Mouse (Mus musculus) induced T-regulatory cell, adult 2 months (primary cell): ENCODE data around the gene Stk11.
A peak's percentile ranks its signal among the peaks of the same experiment; 100 is the strongest.

Experiments
- DNase-seq: peaks from one replicate; pipeline ENCODE4 v3.0.0-alpha.2; 2012; ENCODE audit warnings: low read depth

Gene Stk11

GRCm38 (mm10) chr10:80115290-80115943 lies at the start of gene Stk11:
TSS of gene Stk11 (plus strand) at chr10:80115803.
- peak; percentile 100 for DNase-seq

DNA sequence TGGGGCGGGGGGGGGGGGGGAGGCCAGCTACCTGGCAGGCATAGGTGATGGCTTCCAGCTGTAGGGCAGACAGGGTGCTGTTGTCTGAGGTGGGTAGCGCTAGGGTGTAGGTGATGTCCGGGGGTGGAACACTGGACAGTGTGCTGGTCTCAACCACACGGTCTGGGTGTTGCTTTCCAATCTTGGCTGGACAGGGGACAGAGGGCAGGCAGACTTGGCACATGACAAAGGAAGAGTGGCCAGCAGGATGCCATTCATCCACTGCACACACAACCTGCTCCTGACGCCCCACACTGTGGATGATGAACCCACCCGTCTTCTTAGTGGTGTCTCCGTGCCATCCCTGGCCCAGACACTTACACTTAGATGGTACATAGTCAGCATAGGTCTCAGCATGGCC lies 46.4 kb upstream of the Stk11 start:
- no peak for DNase-seq

DNA sequence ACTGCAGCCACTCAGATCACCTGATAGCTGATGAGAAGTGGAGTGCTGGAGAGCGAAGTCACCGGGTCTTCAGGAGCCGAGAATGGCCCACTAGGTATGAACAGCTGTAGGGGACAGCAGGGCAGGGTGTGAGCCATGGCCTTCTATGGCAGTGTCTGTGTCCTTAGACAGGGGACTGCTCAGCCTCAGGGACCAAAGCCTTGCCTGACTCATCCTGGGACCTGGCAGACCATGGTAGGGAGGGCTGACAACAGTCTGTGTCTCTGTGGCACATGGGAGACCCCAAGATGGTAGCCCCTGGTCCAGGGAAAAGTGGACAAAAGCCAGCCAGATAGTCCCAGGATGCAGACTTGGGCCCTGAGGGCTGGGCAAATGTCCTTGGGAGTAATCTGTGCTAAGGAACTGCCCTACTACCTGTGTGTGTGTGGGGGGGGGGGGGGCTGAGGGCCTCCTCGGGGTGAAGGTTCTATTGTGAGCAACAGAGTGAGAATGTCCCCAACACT lies 45.6 kb upstream of the Stk11 start:
- DNase-seq: no peak

GRCm38 (mm10) chr10:80070837-80071515 lies 44.6 kb upstream of the Stk11 start:
- DNase-seq: no peak

DNA sequence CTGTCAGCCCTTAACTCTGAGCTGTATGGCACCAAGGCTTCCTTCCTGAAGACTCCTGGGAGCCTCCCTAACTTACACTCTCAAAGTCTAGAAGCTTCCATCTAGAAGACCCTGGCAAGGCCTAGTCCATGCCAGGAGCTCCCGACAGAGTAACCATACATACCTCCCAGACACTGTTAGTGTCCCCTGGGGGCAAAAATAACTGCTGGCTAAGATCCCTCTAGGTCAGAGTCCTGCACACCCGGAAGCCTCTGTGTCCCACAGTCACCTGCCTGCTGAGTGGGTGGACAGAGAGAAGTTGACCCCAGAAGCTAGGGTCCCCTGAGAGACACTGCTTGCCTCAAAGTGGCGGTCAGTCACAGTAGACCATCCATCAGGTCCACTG lies 44.1 kb upstream of the Stk11 start:
- no peak for DNase-seq

DNA sequence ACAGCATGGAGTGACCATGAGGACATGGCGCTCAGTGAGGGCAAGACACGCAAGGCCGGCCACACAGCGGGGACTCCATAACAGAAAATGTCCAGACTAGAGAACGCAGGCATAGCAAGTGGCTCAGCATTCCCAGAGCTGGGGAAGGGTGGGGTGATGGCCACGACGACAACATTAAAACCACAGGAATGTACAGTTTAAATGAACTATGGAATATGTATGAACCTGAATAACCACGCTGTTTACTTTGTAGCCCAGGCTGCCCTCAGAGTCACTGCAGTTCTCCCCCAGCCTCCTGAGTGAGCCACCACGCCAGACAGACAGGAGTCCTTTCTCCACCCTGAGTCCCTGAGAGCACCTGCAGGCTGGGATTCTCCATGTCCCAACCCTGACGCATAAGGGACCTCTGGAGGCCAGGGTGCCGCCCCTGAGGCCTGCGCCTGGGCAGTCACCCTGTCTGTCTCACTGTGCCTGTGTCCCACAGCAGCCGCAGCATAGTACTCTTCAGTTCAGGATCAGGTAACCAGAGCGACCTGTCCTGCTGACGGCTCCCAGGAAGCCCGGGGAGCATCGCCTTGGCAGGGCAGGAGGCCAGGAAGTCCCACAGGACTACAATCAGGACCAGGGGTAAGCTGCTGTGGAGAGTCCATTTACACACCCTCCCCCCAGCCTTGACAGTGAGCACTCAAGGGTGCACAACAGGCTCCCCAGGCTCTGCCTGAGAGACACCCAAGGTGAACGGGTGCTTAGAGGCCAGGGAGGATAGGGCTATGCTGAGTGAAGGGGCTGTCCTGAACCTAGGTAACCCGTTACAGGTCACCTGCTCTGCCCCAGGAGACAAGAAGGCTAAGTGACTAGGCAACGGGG lies 42.7 kb upstream of the Stk11 start:
- peak; percentile 22 for DNase-seq

DNA sequence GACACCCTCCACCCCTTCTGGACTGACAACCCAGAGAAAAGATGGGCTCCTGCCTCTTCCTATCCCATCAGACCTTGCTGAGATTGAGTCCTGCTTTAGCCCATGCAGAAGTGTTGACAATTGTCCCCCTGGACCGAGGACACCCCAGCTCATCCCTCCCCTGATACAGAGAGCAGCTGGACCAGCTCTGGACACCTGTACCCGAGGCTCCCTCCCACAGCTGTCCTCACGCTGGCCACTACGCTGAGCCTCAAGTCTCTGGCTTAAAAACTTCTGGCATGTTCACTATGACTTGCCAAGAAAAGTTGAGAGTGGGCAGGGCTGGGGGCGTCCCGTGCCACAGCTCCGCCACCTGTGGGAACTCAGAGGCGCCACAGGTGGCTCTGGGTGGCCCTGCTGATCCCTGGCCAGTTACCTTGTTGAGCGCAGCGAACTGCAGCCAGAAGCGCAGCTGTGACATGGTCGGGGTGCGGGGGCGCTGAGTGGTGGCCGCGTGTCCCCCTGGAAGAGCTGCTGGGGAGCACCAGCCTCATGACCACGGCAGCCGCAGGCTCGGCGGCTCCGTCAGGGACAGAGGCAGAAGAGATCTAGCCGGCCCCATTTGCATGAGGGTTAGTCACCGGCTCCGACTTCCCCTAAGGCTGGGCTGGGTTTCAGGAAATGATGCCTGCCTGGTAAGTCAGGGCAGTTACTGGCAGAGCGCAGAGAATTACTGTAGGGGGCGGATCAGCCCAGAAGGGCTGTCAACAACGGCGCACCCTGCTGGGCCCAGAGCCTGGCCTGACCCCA lies 40.6 kb upstream of the Stk11 start:
- DNase-seq: peak; percentile 94

DNA sequence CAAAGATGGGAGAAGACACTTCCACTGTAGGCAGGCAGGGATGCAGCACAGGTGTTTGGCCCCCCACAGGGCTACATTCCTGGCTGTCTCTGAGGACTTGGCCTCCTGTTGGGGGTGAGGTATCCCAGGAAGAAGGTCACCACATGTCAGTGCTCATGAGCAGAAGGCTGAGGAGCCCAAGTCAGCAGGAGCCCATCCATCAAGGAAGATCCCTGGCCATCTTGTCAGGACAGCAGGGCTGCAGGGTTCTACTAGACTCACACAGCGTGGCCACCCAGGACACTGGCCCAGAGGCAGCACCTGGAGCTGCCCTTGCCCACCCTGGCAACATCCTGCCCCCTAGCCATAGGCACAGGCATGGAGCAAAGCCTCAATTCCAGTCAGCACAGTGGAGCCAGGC lies 39.7 kb upstream of the Stk11 start:
- DNase-seq: no peak

DNA sequence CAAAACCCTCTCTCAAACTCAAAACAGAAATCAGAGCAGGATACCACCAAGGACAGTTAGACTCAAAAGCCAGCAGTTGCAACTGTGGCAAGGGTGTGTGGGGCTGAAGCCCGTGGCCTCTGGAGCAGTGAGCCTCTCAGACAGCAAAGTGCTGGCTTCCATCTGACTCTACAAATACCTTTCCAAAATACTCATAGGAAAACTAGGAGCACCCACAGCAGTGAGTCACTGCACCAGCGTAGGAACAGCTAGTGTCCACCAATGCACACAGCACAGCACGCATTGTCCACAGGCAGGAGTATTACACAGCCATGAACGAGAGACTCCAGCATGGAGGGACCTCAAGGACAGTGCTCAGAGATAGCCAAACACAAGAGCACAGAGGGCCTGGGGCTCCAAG lies 39.2 kb upstream of the Stk11 start:
- DNase-seq: no peak

DNA sequence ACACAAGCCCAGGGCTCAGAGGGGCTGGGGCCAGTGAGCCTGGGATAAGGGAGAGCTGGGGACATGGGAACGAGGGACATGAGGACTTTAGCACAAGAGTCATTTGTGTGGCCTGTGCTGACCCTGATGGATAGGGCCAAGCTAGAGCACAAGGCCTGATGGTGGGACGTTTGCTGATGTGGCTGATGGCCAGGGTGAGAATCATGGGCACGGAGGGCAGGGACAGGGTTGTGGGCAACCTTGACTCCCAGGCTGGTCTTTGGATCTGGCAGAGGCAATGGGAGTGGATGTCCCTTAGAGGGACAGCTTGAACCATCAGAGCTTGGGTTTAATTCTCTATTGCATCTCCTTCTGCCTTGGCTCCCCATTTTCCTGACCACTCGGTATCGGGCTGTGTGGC lies 38.3 kb upstream of the Stk11 start:
- no peak for DNase-seq

DNA sequence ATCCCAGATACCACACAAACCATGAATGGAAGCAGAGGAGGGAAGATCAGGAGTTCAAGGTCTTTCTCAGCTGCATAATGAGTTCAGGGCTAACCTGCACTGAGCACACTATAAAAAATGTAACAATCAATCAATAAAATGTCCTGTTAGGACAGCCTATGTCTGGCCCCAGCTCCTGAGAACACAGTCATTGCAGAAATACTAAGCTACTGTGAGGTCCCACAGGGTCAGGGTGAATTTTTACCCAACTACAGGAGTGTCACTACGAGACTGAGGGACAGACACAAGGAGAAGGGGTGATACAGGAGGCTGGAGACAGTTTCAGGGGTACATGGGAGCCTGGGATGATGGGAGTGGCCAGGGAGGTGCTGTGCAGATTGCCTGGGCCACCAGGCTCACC lies 37.2 kb upstream of the Stk11 start:
- DNase-seq: no peak

GRCm38 (mm10) chr10:80080396-80081070 lies 35.1 kb upstream of the Stk11 start:
- no peak for DNase-seq

DNA sequence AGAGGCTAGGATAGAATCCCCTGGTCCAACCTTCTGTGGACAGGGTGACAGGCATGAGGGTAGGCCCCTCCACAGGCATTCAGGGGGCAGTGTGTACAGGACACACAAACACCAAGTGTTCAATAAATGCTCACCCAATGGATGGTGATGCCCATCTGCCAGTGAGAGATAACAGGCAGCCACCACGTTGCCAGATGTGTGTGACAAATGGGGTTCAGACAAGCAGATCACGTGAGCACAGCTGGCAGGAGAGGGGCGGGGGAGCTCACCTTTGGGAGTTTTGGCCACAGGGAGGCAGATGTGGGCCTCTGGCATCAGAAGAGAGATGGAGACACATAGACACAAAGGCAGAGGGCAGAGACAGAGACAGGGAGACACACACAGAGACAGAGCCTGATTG lies 34.5 kb upstream of the Stk11 start:
- DNase-seq: no peak

DNA sequence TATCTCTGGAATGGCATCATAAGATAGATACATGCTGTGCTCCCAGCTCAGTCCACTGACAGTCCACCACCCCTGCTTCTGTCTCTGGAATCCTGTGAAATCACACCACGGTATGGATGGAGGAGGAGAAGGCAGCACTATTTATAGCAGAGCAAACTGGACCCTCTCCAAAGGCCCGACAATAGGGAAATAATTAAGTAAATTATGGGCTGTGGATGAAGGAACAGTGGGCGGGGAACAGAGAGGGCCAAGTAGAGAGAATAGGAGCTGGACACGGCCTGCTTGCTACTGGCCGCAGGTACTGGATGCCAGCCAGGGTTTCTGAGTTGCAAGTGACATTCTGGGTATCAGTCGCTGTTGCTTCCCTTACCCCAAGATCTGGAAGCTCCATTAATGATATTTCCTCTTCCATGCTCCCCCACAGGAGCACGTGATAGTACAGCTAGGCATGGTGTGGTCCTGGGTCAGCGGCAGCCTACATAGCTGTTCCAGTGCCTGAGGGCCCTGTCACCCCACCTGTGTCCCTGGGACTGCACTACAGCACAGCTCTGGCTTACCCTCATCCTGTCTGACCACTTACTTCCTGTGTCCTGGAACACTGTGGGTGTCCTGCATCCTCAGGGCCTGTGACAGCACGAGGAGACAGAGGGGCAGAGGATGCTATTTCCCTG lies 30.7 kb upstream of the Stk11 start:
- DNase-seq: no peak

DNA sequence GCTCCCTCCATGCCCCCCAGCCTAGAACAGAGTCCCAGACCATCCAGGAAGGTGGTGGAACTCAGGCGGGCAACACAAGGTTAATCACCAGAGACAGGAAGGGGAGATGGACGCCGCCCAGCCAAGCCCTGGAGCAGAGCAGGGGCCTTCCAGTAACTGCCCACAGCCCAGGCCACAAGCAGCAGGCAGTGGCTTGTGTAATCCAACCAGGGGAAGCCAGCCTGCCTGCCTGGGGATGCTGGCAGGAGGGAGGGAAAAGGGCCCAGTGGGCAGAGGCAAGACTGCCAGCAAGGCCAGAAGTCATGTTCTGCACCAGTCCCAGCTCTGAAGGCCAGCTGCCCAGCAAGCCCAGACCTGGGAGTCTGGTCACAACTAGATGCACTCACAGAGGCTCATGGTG lies 28.8 kb upstream of the Stk11 start:
- no peak for DNase-seq

DNA sequence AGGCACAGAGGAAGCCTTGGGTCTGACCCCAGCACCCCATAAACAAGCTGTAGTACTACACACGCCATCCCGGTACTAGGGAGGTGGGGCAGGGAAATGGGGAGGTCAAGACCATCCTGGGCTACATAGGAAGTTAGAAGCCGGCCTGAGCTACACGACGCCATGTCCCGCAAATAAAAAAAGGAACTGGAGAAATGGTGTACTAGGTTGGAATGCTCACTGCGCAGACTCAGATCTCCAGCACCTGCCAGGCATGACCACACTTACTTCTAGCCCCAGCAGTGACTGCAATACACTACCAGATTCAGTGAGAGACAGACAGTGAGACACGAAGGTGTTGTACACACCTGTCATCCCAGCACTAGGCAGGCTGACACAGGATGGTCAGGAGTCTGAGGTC lies 28.1 kb upstream of the Stk11 start:
- no peak for DNase-seq

DNA sequence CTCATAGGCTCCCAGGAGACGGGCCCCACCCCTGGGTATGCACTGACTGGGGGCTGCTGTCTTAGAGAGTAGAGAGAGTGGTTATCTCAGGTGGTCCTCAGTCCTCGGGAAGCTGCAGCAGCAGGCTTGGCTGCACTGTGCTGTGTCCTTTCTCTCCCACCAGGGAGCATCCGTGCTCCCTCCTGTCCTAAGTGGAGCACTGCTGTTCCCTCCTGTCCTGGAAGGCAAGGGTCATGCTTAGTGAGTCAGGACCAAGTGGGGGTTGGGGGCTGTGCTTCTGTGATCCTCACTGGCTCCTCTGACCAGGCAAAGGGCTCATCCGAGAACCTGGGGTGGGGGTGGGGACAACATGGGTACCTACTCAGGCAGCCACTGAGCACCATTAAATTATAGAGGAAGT lies 26.5 kb upstream of the Stk11 start:
- no peak for DNase-seq

DNA sequence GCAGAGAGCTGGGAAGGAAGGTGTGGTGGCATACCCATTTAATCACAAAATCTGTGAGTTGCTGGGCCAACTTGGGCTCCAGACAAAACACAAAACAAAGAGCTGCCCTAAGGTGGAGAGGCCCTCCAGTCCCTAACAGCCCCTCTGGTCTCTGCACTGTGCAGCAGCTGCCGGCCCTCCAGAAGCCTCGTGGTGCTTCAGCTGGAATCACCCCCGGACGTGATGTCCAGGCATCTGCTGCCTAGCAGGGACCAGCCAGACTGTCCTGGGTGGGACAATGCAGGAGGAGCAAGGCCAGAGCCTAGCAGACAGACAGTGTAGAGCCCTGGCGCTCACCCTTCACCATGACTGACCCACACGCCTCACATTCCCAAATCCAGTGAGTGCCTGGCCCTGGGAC lies 24.1 kb upstream of the Stk11 start:
- no peak for DNase-seq

DNA sequence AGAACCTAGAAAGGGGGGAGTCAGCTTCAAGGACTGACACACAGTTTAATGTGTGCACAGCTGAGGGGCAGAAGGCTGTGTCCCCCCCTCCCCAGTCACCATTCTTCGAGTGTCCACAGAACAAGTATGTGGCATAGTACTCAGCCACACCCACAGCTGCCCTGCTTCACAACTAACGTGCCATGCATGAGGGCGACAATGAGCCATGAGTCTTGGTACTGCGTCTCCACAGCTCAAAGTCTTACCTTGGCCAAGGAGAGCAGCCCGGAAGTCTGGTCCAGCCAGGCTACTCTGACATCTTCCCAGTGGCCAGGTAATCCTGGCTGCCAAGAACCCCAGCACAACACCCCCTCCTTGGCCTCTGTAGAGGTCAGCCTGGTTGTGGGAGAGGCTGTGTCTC lies 22.9 kb upstream of the Stk11 start:
- no peak for DNase-seq

DNA sequence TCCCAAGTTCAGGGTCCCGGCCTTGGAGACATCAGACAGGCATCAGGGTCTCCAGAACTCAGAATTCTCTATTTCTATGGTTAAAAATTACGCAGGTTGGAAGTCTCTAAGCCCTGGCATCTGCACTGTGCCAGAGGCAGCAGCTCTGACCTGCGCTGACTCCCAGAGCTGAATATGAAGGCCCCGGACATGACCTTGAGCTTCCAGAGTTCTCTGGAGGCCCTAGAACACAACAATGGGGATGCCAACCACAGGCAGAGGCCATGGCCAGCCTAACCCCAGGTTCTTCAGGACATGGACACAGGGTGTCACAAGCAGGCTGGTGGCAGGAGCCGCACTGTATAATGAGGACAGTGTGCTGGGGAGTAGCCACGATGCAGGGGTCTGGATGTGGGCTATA lies 21.5 kb upstream of the Stk11 start:
- no peak for DNase-seq

DNA sequence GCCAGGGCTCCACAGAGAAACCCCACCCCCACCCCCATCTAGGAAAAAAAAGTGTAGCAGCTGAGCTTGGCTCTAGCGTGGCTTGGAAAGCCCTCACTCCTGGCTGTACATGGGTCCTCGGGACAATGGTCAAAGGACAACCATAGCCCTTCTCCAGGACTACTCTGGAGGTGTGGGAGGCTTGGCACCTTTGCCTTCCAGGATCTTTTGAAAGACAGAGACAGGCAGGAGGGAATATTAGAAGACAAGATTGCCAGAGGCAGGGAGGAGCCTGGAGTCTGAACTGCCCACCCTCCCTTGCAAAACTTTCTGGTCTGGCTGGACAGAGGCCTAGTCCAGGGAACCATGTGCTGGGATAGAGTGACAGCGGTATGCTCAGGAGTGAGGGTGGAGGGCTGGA lies 20.9 kb upstream of the Stk11 start:
- no peak for DNase-seq
